Mouse (Mus musculus) hindbrain, embryonic 11.5 days (tissue): Measurements from ENCODE around the gene Psmc3ip. TPM values are rescaled to one million over a fixed set of nuclear protein-coding genes. Genes with fewer than 3 reads are reported as not detected.
A peak's percentile ranks its signal among the peaks of the same experiment; 100 is the strongest.

Experiments
- ATAC-seq: fragments of 200-750 bp; cut with Nextera tagmentation; 2 replicates; pipeline ENCODE4 v1.8.0; 2017; ENCODE audit warnings: mild to moderate bottlenecking, moderate TSS enrichment, moderate library complexity; ENCODE audit not compliant: low FRiP score
- DNase-seq: peaks from one replicate; pipeline ENCODE4 v3.0.0-alpha.2; 2015; ENCODE audit warnings: low spot score
- H3K27ac ChIP-seq: fragments of 300-500 bp; sonication (generic); 2 replicates; pipeline ENCODE4 v1.5.1; 2014; ENCODE audit warnings: mild to moderate bottlenecking, low read depth, low read length
- H3K27me3 ChIP-seq: fragments of 300-500 bp; sonication (generic); 2 replicates; pipeline ENCODE4 v1.6.1; 2014; ENCODE audit warnings: mild to moderate bottlenecking, low read length, moderate library complexity, mixed read lengths; ENCODE audit not compliant: control insufficient read depth, insufficient read depth
- H3K36me3 ChIP-seq: fragments of 300-500 bp; sonication (generic); 2 replicates; pipeline ENCODE4 v1.6.1; 2014; ENCODE audit warnings: mild to moderate bottlenecking, low read length, moderate library complexity, mixed read lengths; ENCODE audit not compliant: control insufficient read depth, insufficient read depth
- H3K4me1 ChIP-seq: fragments of 300-500 bp; sonication (generic); replicated peaks from 2 replicates; pipeline ENCODE4 v1.6.1; 2014; ENCODE audit warnings: low read length, mixed read lengths; ENCODE audit not compliant: control insufficient read depth, insufficient read depth
- H3K4me2 ChIP-seq: fragments of 300-500 bp; sonication (generic); replicated peaks from 2 replicates; pipeline ENCODE4 v1.6.1; 2014; ENCODE audit warnings: mild to moderate bottlenecking, low read depth, low read length
- H3K4me3 ChIP-seq: fragments of 300-500 bp; sonication (generic); 2 replicates; pipeline ENCODE4 v1.5.1; 2014; ENCODE audit warnings: low read depth, low read length
- H3K9ac ChIP-seq: fragments of 300-500 bp; sonication (generic); 2 replicates; pipeline ENCODE4 v1.6.1; 2014; ENCODE audit warnings: low read depth, low read length
- H3K9me3 ChIP-seq: fragments of 300-500 bp; sonication (generic); 2 replicates; pipeline ENCODE4 v1.6.1; 2016; ENCODE audit warnings: low read length; ENCODE audit not compliant: control insufficient read depth
- WGBS: fragments of 180-500 bp; shearing (Covaris S2); extraction: QIAGEN DNeasy Blood & Tissue Kit; methylation state at CpG from one replicate; pipeline ENCODE4 v1.1.7; 2014; 5-methylcytosine and 5-hydroxymethylcytosine counted together
- polyA plus RNA-seq: library from polyadenylated mRNA; unstranded; fragments of >200 nt; fragmentation: Nextera tagmentation; extraction: Ambion mirVana; gene quantifications from 2 replicates; pipeline ENCODE4 v1.2.1, GENCODE M21; 2014

The Psmc3ip gene
- polyA plus RNA-seq, 1 experiment from 2014 or later, result 54.3 TPM

DNA sequence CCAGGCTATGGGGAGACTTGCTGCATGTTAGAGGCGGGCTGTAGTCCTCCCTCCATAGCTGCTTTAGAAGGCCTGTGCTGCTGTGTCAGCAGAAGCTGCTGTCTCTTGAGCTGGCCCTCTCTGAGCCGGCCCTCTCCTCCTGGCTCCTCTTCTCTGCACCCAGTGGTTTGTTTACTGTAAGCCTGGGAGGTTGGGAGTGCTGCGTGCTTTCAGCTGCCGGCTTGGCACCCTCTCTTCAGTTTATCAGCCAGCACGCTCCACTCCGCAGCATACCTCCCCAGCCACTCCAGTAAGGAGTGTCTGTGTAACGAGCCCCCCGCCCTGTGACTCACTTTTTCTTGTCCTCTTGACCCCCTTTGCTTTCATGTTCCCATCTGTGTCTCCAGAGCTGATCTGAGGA, 38.4 kb downstream of the Psmc3ip start:
- H3K4me3 ChIP-seq, result no peak overlapping the region
- H3K36me3 ChIP-seq, result 0 out of 2 replicates have a peak, but pooled peaks cover 4% of the 10 kb centered on the region
- ATAC-seq (no peak), DNase-seq (no peak)
- no peak overlapping the region for H3K9ac ChIP-seq
- no peak overlapping the region for H3K27ac ChIP-seq
- H3K4me1 ChIP-seq, result no peaks in the 10 kb centered on the region
- 54% methylated on average over 8 of the region's 8 CpGs for WGBS
- H3K27me3 ChIP-seq, result no peaks in the 10 kb centered on the region
- H3K9me3 ChIP-seq, result no peaks in the 10 kb centered on the region
- H3K4me2 ChIP-seq, result no peak overlapping the region

GRCm38 (mm10) chr11:101055418-101055817, 39.8 kb downstream of the Psmc3ip start:
- 88% methylated on average over 14 of the region's 14 CpGs for WGBS
- no peak for DNase-seq
- no peak overlapping the region for H3K9ac ChIP-seq

DNA sequence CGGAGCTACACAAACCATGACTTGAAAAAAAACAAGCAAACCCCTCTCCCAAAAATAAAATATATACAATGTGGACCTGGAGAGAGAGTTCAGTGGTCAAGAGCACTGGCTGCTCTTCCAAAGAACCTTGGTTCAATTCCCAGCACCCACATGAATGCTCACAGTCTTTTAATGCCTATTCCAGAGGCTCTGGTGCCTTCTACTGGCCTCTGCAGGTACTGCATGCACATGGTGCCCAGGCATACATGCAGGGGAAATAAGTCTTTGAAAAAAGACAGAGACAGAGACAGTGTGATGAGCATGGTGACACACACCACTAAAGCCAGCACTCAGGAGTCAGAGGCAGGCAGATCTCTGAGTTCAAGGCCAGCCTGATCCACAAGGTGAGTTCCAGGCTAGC, 41.3 kb downstream of the Psmc3ip start:
- 92% methylated on average over 1 of the region's 1 CpGs for WGBS
- no peaks in the 10 kb centered on the region for H3K9me3 ChIP-seq
- no peak overlapping the region for H3K9ac ChIP-seq
- DNase-seq (peak; percentile 25), ATAC-seq (no peak)
- H3K36me3 ChIP-seq, result 0 out of 2 replicates have a peak, but pooled peaks cover 4% of the 10 kb centered on the region
- H3K4me3 ChIP-seq, result no peak overlapping the region
- H3K4me1 ChIP-seq, result no peaks in the 10 kb centered on the region
- no peak overlapping the region for H3K27ac ChIP-seq
- H3K27me3 ChIP-seq, result no peaks in the 10 kb centered on the region
- H3K4me2 ChIP-seq, result no peak overlapping the region

More at GRCm38 (mm10) chr11:101055418-101055817, 39.8 kb downstream of the Psmc3ip start:
- Histone ChIP-seq H3K4me1 (no peaks in the 10 kb centered on the region), H3K9me3 (no peaks in the 10 kb centered on the region), H3K27me3 (no peaks in the 10 kb centered on the region), H3K27ac (no peak overlapping the region), H3K4me2 (no peak overlapping the region), H3K4me3 (no peak overlapping the region), H3K36me3 (0 out of 2 replicates have a peak, but pooled peaks cover 4% of the 10 kb centered on the region)
- ATAC-seq, result no peak

GRCm38 (mm10) chr11:101052751-101053473, 42.3 kb downstream of the Psmc3ip start:
- no peaks in the 10 kb centered on the region for H3K27me3 ChIP-seq
- no peaks in the 10 kb centered on the region for H3K9me3 ChIP-seq
- ATAC-seq (no peak), DNase-seq (no peak)
- H3K9ac ChIP-seq, result no peak overlapping the region
- WGBS, result 95% methylated on average over 10 of the region's 10 CpGs
- 0 out of 2 replicates have a peak, but pooled peaks cover 7% of the 10 kb centered on the region for H3K36me3 ChIP-seq
- H3K4me2 ChIP-seq, result no peak overlapping the region
- no peak overlapping the region for H3K27ac ChIP-seq
- H3K4me3 ChIP-seq, result no peak overlapping the region
- H3K4me1 ChIP-seq, result no peaks in the 10 kb centered on the region

- 90% methylated on average over 8 of the region's 8 CpGs for WGBS
- no peak for ATAC-seq
- no peak overlapping the region for H3K4me2 ChIP-seq
- no peak overlapping the region for H3K4me3 ChIP-seq
- no peaks in the 10 kb centered on the region for H3K9me3 ChIP-seq
- 0 out of 2 replicates have a peak, but pooled peaks cover 7% of the 10 kb centered on the region for H3K36me3 ChIP-seq
- H3K27me3 ChIP-seq, result no peaks in the 10 kb centered on the region
- no peaks in the 10 kb centered on the region for H3K4me1 ChIP-seq
- DNase-seq, result no peak
- no peak overlapping the region for H3K9ac ChIP-seq
- H3K27ac ChIP-seq, result no peak overlapping the region
These were observed 43.6 kb downstream of the Psmc3ip start for GRCm38 (mm10) chr11:101051617-101052016.

GRCm38 (mm10) chr11:101051051-101051493, 44.2 kb downstream of the Psmc3ip start:
- Histone ChIP-seq H3K9ac (no peak overlapping the region), H3K27me3 (no peaks in the 10 kb centered on the region), H3K4me3 (no peak overlapping the region), H3K27ac (no peak overlapping the region), H3K36me3 (0 out of 2 replicates have a peak, but pooled peaks cover 7% of the 10 kb centered on the region), H3K9me3 (no peaks in the 10 kb centered on the region), H3K4me2 (no peak overlapping the region), H3K4me1 (no peaks in the 10 kb centered on the region)
- 89% methylated on average over 6 of the region's 6 CpGs for WGBS
- no peak for ATAC-seq
- DNase-seq, result no peak

DNA sequence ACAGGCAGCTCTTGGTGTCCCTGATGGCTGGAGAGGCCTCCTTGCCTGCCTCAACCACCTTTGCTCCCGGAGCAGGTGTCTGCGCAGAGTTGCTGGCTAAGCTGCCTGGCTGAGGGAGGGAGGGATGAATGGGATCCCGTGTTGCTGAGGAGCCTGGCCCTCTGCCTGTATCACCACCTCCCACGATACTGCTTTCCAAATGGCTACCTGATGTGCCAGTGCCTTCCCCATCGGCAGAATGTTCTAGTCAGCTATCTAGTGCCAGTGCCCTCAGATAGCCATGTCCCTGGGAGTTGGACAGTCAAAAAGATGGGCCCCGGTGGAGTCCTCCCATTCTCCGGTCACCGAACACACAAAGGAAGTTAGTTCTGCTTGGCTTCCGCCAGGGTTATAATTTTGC, 44.9 kb downstream of the Psmc3ip start:
- H3K36me3 ChIP-seq, result 0 out of 2 replicates have a peak, but pooled peaks cover 7% of the 10 kb centered on the region
- ATAC-seq, result no peak

DNA sequence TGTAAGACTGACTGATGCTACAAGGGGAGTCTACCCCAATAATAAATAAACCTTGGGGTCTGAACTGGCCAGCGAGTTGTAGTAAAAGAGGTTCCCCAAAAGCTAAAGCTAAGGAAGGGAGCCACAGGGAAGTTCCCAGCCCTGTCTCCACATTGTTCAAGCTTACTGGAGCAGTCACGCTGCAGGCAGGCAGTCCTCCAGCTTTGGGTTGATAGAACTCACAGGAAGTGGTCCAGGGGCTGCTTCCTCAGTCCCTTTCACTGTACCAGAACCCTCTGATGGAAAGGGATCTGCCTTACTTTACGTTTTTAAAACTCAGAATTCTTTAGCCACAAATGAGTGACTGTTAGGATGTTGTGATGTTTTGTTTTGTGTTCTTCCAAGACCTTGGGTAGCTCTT, 47.7 kb downstream of the Psmc3ip start:
- no peak overlapping the region for H3K27ac ChIP-seq
- H3K4me1 ChIP-seq, result no peaks in the 10 kb centered on the region
- no peaks in the 10 kb centered on the region for H3K9me3 ChIP-seq
- no peak overlapping the region for H3K4me2 ChIP-seq
- 0 out of 2 replicates have a peak, but pooled peaks cover 3% of the 10 kb centered on the region for H3K36me3 ChIP-seq
- H3K9ac ChIP-seq, result no peak overlapping the region
- 82% methylated on average over 3 of the region's 3 CpGs for WGBS
- H3K27me3 ChIP-seq, result no peaks in the 10 kb centered on the region
- no peak for DNase-seq
- H3K4me3 ChIP-seq, result no peak overlapping the region
- no peak for ATAC-seq

More for the DNA sequence above, 44.9 kb downstream of the Psmc3ip start:
- Histone ChIP-seq H3K4me1 (no peaks in the 10 kb centered on the region), H3K4me2 (no peak overlapping the region), H3K27me3 (no peaks in the 10 kb centered on the region), H3K27ac (no peak overlapping the region), H3K4me3 (no peak overlapping the region), H3K9ac (no peak overlapping the region), H3K9me3 (no peaks in the 10 kb centered on the region)
- no peak for DNase-seq
- 89% methylated on average over 9 of the region's 9 CpGs for WGBS

GRCm38 (mm10) chr11:101046440-101046839, 48.8 kb downstream of the Psmc3ip start:
- no peak overlapping the region for H3K27ac ChIP-seq
- WGBS, result 68% methylated on average over 9 of the region's 9 CpGs
- H3K4me2 ChIP-seq, result no peak overlapping the region
- no peaks in the 10 kb centered on the region for H3K27me3 ChIP-seq
- DNase-seq (no peak), ATAC-seq (no peak)
- no peaks in the 10 kb centered on the region for H3K9me3 ChIP-seq
- H3K4me3 ChIP-seq, result no peak overlapping the region
- no peak overlapping the region for H3K9ac ChIP-seq
- H3K4me1 ChIP-seq, result no peaks in the 10 kb centered on the region
- H3K36me3 ChIP-seq, result 0 out of 2 replicates have a peak, but pooled peaks cover 3% of the 10 kb centered on the region
